Mouse (Mus musculus) forebrain, postnatal 0 days (tissue): ENCODE measurements at regions not wholly inside any gene's neighbourhood (a gene's known extent, or its start where the extent isn't known, plus 50 kb on each side); places are given as distances from the start of the nearest gene placed in this dataset.

Experiments
- ATAC-seq: fragments of 200-750 bp; cut with Nextera tagmentation; 2 replicates; pipeline ENCODE4 v1.8.0; 2017; ENCODE audit warnings: mild to moderate bottlenecking, moderate library complexity
- DNase-seq: peaks from one replicate; pipeline ENCODE4 v3.0.0-alpha.2; 2015
- H3K27ac ChIP-seq: fragments of 300-500 bp; sonication (generic); 2 replicates; pipeline ENCODE4 v1.5.1; 2014; ENCODE audit warnings: low read depth, mild to moderate bottlenecking, antibody characterized with exemption, low read length, moderate library complexity, mixed read lengths
- H3K27me3 ChIP-seq: fragments of 300-500 bp; sonication (generic); 2 replicates; pipeline ENCODE4 v1.6.1; 2014; ENCODE audit warnings: mild to moderate bottlenecking, low read length, mixed read lengths; ENCODE audit not compliant: insufficient read depth
- H3K36me3 ChIP-seq: fragments of 300-500 bp; sonication (generic); 2 replicates; pipeline ENCODE4 v1.6.1; 2014; ENCODE audit warnings: mild to moderate bottlenecking, moderate library complexity; ENCODE audit not compliant: insufficient read depth
- H3K4me1 ChIP-seq: fragments of 300-500 bp; sonication (generic); 2 replicates; pipeline ENCODE4 v1.6.1; 2014; ENCODE audit warnings: antibody characterized with exemption; ENCODE audit not compliant: insufficient read depth
- H3K4me2 ChIP-seq: fragments of 300-500 bp; sonication (generic); 2 replicates; pipeline ENCODE4 v1.6.1; 2014; ENCODE audit warnings: low read depth, mild to moderate bottlenecking, moderate library complexity
- H3K4me3 ChIP-seq: fragments of 300-500 bp; sonication (generic); 2 replicates; pipeline ENCODE4 v1.5.1; 2014; ENCODE audit warnings: low read depth, low read length, mixed read lengths
- H3K9ac ChIP-seq: fragments of 300-500 bp; sonication (generic); 2 replicates; pipeline ENCODE4 v1.6.1; 2014; ENCODE audit warnings: mild to moderate bottlenecking
- H3K9me3 ChIP-seq: fragments of 300-500 bp; sonication (generic); 2 replicates; pipeline ENCODE4 v1.6.1; 2016; ENCODE audit warnings: low read length
- CTCF ChIP-seq: sonication (generic); IDR thresholded peaks from 2 replicates; pipeline ENCODE4 v1.5.1; 2016; ENCODE audit warnings: antibody characterized with exemption, control low read depth, low read depth
- WGBS: fragments of 180-500 bp; shearing (Covaris S2); extraction: QIAGEN DNeasy Blood & Tissue Kit; methylation state at CpG from one replicate; pipeline ENCODE4 v1.1.7; 2014; 5-methylcytosine and 5-hydroxymethylcytosine counted together

- WGBS: 90% methylated on average over 1 of the region's 1 CpGs
- ATAC-seq (no peak), DNase-seq (no peak)
- Histone ChIP-seq H3K27me3 (no peaks in the 10 kb centered on the region), H3K9me3 (no peaks in the 10 kb centered on the region), H3K9ac (no peak overlapping the region), H3K36me3 (no peaks in the 10 kb centered on the region), H3K4me2 (no peak overlapping the region), H3K4me1 (no peaks in the 10 kb centered on the region), H3K4me3 (no peak overlapping the region), H3K27ac (no peak overlapping the region)
- TF ChIP-seq CTCF: peak; percentile 15; the same call in 1 of the 2 replicates
Observed at GRCm38 (mm10) chr4:62853335-62853734, 112.0 kb upstream of the Zfp618 start.

- no peak overlapping the region for H3K4me3 ChIP-seq
- no peaks in the 10 kb centered on the region for H3K9me3 ChIP-seq
- no peak overlapping the region for H3K9ac ChIP-seq
- 59% methylated on average over 3 of the region's 3 CpGs for WGBS
- DNase-seq (no peak), ATAC-seq (no peak)
- H3K27me3 ChIP-seq: no peaks in the 10 kb centered on the region
- no peaks in the 10 kb centered on the region for H3K36me3 ChIP-seq
- no peak for TF ChIP-seq CTCF
- H3K4me2 ChIP-seq: no peak overlapping the region
- H3K27ac ChIP-seq: no peak overlapping the region
- H3K4me1 ChIP-seq: no peaks in the 10 kb centered on the region
Observed at GRCm38 (mm10) chr4:62856406-62856805, 109.0 kb upstream of the Zfp618 start.

DNA sequence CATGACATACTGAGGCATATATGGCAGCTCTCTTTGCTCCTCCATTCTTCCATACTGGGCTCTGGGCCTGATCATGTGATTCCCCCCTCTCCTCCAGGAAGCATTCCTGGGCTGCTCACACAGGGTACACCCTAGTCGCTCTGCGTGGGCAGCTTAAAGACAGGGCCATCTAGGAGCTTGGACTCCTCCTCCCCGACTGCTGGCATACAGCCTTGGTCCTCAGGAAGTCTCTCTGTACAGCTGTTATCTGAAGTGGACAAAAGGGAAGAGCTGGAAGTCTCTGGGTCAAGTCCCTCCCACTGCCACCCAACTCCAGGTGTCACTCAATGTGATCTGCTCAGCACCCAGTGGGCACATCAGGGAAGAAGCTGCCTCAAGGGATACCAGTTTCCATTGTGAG, 102.6 kb upstream of the Zfp618 start:
- Histone ChIP-seq H3K36me3 (no peaks in the 10 kb centered on the region), H3K9me3 (no peaks in the 10 kb centered on the region), H3K4me3 (no peak overlapping the region), H3K27me3 (no peaks in the 10 kb centered on the region), H3K4me1 (no peaks in the 10 kb centered on the region), H3K4me2 (no peak overlapping the region), H3K27ac (no peak overlapping the region), H3K9ac (no peak overlapping the region)
- no peak for DNase-seq
- no peak for TF ChIP-seq CTCF
- ATAC-seq: no peak
- 86% methylated on average over 3 of the region's 3 CpGs for WGBS

DNA sequence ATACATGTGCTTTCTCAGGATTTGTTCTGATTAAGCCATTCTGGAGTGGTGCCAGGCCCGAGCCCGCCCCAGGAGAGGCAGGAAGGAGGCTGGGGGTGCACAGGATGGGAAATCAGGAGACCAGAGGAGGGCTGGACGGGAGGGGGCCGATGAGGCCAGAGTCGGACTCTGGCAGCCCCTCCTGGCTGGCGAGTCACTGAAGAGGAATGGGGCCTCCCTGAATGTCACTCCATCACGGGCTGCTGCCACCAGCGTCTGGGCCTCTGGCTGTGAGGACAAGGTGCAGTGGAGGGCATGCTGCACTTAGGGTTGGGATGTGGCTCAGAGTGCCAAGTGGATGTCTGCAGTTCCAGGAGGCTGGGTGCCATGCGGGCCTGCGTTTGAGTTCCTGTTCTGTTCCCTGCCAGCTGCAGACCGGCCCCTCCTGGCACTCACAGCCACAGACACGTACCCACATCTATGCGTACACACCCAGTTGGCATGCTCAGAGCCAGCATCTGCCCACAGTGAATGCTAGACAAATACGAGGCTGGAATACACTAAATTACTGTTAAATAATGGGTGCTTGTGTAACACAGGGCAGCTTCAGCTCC, 94.9 kb upstream of the Zfp618 start:
- no peak overlapping the region for H3K4me3 ChIP-seq
- 29% methylated on average over 14 of the region's 14 CpGs for WGBS
- no peaks in the 10 kb centered on the region; the same call in 1 of the 2 replicates for H3K4me1 ChIP-seq
- no peak overlapping the region; the same call in 1 of the 2 replicates for H3K27ac ChIP-seq
- no peaks in the 10 kb centered on the region for H3K36me3 ChIP-seq
- DNase-seq: peak; percentile 67
- H3K9ac ChIP-seq: no peak overlapping the region
- H3K4me2 ChIP-seq: no peak overlapping the region
- H3K9me3 ChIP-seq: no peaks in the 10 kb centered on the region
- peak; percentile 81 for ATAC-seq
- TF ChIP-seq CTCF: no peak
- H3K27me3 ChIP-seq: peaks cover 3% of the 10 kb centered on the region; the same call in 1 of the 2 replicates

GRCm38 (mm10) chr4:62872562-62872961, 92.8 kb upstream of the Zfp618 start:
- H3K4me2 ChIP-seq: no peak overlapping the region
- 50% methylated on average over 10 of the region's 10 CpGs for WGBS
- H3K27me3 ChIP-seq: peaks cover 3% of the 10 kb centered on the region; the same call in 1 of the 2 replicates
- H3K9ac ChIP-seq: no peak overlapping the region
- no peaks in the 10 kb centered on the region for H3K36me3 ChIP-seq
- TF ChIP-seq CTCF: no peak
- no peaks in the 10 kb centered on the region; the same call in 1 of the 2 replicates for H3K4me1 ChIP-seq
- peak; percentile 44 for DNase-seq
- no peaks in the 10 kb centered on the region for H3K9me3 ChIP-seq
- H3K27ac ChIP-seq: no peak overlapping the region
- no peak overlapping the region for H3K4me3 ChIP-seq
- ATAC-seq: peak; percentile 59; the same call in 1 of the 2 replicates

DNA sequence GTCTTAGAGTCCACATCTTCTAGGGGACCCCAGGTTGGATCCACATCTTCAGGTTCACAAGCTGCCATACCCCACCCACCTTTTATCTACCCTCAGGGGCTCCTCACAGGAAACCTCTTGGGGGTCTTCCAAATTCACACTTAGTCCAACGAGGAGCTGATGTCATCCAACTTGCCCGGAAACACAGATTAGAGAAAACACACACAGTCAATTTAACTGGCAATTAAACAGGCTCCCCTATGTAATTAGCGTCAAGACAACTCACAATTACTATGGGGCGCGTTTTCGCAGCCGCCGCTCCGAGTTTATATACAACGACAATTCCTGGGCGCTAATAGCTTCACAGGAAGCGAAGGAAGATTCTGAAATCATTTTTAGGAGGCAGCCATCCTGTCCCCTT, 91.4 kb upstream of the Zfp618 start:
- TF ChIP-seq CTCF: no peak
- no peak overlapping the region for H3K27ac ChIP-seq
- H3K36me3 ChIP-seq: no peaks in the 10 kb centered on the region
- peaks cover 3% of the 10 kb centered on the region; the same call in 1 of the 2 replicates for H3K27me3 ChIP-seq
- ATAC-seq (peak; percentile 19; the same call in 1 of the 2 replicates), DNase-seq (peak; percentile 44)
- WGBS: 18% methylated on average over 12 of the region's 12 CpGs
- no peak overlapping the region for H3K4me3 ChIP-seq
- no peaks in the 10 kb centered on the region for H3K9me3 ChIP-seq
- no peaks in the 10 kb centered on the region; the same call in 1 of the 2 replicates for H3K4me1 ChIP-seq
- H3K4me2 ChIP-seq: no peak overlapping the region
- H3K9ac ChIP-seq: no peak overlapping the region

DNA sequence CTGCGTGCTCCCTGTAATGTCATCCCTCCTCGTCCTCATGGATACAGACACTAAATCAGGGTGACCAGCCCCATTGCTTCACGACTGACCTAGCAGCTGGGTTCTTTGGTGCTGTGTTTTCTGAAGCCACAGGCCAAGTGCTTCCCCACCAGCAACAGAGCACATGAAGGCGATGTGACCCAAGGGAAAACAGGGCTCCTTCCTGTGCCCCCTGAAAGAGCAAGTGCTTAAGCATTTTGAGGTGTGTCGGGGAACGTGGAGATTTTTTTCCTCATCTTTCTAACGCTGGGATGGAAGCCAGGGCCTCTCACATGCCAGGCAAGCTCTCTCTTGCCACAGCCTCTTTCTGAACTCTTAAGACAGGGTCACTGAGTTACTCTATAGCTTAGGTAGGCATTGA, 87.3 kb upstream of the Zfp618 start:
- Histone ChIP-seq H3K4me1 (no peaks in the 10 kb centered on the region), H3K36me3 (no peaks in the 10 kb centered on the region), H3K9ac (no peak overlapping the region), H3K27ac (no peak overlapping the region), H3K9me3 (no peaks in the 10 kb centered on the region), H3K4me3 (no peak overlapping the region), H3K4me2 (no peak overlapping the region), H3K27me3 (peaks cover 3% of the 10 kb centered on the region; the same call in 1 of the 2 replicates)
- WGBS: 84% methylated on average over 7 of the region's 7 CpGs
- TF ChIP-seq CTCF: no peak
- ATAC-seq (no peak), DNase-seq (no peak)
